Mouse (Mus musculus) spleen, adult 2 months (tissue): ENCODE data around the gene Pou2f2.

Experiments
- CTCF ChIP-seq: fragments of 200-500 bp; IDR thresholded peaks from 2 replicates; pipeline ENCODE4 v1.5.1; 2011; ENCODE audit warnings: mild to moderate bottlenecking, inconsistent platforms; ENCODE audit not compliant: insufficient read depth, insufficient read length, insufficient replicate concordance; ENCODE audit errors: extremely low read depth
- POLR2A ChIP-seq: fragments of 200-500 bp; IDR thresholded peaks from 2 replicates; pipeline ENCODE4 v1.6.1; 2011; ENCODE audit warnings: low read depth, low read length, inconsistent platforms

DNA sequence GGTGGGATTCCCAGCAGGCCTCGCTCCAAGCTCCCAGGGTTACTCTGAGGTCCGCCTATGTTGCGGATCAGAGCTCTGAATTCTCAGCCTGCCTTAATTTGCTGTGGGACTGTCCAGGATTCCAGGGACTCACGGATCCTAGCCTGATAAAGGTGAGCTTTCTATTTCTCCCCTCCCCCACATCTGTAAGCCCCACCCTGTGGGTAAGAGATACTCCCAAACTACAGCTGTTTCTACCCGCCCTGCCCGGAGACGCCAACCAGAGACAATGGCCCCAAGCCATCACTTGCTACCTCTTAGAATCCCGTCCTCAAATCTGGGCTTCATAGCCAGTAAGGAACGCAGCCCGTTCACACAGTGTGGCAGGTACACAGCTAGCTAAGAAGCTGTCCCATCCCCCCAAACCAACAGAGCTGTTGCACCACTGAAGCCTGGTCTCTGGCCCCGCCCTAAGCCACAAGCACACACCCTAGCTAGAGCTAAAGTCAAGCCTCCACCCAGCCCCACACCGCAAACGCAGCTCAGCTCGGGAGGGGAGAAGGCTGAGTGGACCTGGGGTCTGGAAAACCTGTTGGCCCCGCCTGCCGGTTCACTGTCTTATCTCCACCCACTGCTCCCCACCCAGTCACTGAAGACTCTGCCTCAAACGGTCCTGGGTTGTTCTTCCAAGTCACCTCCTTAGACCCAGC is 23.9 kb downstream of the Pou2f2 start:
- TF ChIP-seq POLR2A (peak; percentile 24; the same call in 1 of the 2 replicates), CTCF (no peak)
